Mouse (Mus musculus): ENCODE results near the gene Cxcl10. TPM values are rescaled to one million over a fixed set of nuclear protein-coding genes. Genes with fewer than 3 reads are reported as not detected.
A peak's percentile ranks its signal among the peaks of the same experiment; 100 is the strongest.

Cxcl10 gene
- total RNA-seq, 4 experiments from 2014 or later = 0.35 to 2.1 (median 1.1) TPM

GRCm38 (mm10) chr5:92313776-92314175 lies 34.9 kb downstream of the Cxcl10 start:
- DNase-seq = no peak

DNA sequence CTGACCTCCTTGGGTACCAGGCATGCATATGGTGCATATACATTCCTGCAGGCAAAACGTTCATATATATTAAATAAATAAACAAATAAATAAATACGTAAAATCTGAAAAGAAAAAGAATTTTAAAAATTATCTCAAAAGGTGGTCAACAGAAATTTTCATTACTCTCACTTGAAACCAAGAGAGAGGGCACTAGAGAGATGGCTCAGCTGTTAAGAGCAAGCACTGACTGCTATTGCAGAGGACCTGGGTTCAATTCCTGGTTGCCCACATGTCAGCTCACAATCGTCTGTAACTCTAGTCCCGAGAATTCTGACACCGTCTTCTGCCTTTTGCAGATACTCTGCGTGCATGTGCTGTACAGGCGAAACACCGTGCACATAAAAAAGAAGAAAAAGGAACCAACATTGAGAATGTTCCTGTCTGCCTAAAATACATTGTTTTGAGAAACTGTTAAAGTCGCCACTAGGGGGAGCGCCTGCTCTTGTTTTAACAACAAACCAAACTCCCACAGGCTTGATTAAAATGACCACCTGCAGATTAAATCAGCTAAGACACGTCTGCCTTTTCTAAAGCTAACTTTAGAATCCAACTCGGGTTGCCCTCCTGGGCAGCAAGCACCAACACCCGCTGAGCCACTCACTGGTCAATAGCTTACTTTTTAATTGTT lies 36.5 kb downstream of the Cxcl10 start:
- peak; percentile 75 for DNase-seq

- DNase-seq = peak; percentile 90
Observed at GRCm38 (mm10) chr5:92309681-92310511, 38.8 kb downstream of the Cxcl10 start, which contains the start of gene Sdad1. Gene Sdad1 (minus strand): TSS chr5:92310479.

DNA sequence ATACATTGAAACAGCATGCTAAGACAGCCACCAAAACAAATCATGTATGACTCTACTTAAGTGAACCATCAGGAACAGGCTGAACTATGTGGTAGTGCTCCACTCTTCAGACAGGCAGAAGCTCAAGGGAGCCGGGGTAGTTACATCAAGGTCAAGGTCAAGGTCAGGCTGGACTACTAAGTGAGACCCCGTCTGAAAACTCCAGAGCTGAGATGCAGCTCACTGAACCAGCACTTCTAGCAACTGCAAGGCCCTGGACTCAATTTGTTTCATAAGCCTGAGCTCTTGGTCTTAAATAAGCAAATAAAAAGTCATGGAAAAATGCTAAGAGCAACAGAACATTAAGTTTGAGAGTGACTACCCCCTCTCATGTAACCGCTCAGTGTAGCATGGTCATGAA lies 44.4 kb downstream of the Cxcl10 start:
- no peak for DNase-seq

DNA sequence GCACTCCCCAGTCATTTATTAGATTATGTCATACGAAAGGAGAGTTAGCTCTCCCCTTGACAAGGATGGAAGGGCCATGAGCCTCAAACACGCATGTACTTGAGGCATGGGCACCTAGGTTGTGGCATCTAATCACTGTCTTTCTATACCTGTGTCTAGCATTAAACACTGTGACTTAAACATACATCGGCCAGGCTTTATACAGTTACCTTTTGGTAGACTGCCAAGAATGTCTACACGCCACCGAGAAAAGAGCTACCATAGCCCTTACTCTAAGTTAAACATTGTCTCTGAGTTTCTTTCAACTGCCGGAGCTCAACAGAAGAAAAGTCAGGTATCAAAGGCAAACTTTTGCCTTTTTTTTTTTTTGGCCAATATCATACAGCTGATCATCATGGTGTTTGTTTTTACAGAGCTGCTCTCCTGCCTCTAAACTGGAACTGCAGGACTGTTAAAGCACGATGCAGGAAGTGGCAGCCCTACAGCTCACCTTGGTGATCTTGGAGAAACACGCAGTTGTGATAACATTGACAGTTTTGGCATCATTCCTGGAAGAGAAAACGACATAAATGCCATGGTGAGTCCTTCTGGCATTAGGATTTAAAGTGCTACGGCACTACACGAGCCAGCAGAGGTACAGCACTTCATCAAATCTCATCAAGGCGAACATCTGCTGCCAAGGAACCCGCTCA lies 46.4 kb downstream of the Cxcl10 start:
- no peak for DNase-seq

Other genes starting within 250 kb of the Cxcl10 start
- 100 to 1,000 TPM in 1 of 4 experiments, 10 to 100 TPM in 3; 84.5 to 114 (median 92.1) TPM for gene Uso1, start 211.0 kb downstream of the Cxcl10 start, total RNA-seq (2022)
- gene U90926, start 133.5 kb downstream of the Cxcl10 start, total RNA-seq (2022) = not detected
- under 1 TPM in 2 of 4 experiments, not detected in 2; 0.31 to 0.55 TPM for gene Ppef2, start 92.6 kb downstream of the Cxcl10 start, total RNA-seq (2022)
- gene Naaa, start 70.7 kb downstream of the Cxcl10 start, total RNA-seq (2022) = 10 to 100 TPM; 22.5 to 30.9 (median 26.2) TPM
- 10 to 100 TPM; 28.0 to 45.8 (median 35.1) TPM for gene Sdad1, start 38.4 kb downstream of the Cxcl10 start, total RNA-seq (2022)
- 1 to 10 TPM in 2 of 4 experiments, under 1 TPM in 2; 0.65 to 6.8 (median 1.1) TPM for gene Cxcl9, start 20.8 kb downstream of the Cxcl10 start, total RNA-seq (2022)
- gene Art3, start 17.1 kb downstream of the Cxcl10 start, total RNA-seq (2022) = 10 to 100 TPM; 38.9 to 87.1 (median 64.7) TPM
- gene Nup54, start 86.3 kb upstream of the Cxcl10 start, total RNA-seq (2022) = 10 to 100 TPM; 23.5 to 36.6 (median 26.6) TPM
- 10 to 100 TPM; 66.0 to 88.0 (median 76.6) TPM for gene Scarb2, start 157.9 kb upstream of the Cxcl10 start, total RNA-seq (2022)
- gene Fam47e, start 206.2 kb upstream of the Cxcl10 start, total RNA-seq (2022) = not detected